Mouse (Mus musculus) testis, adult 2 months (tissue): ENCODE data around the gene Mogs. TPM values are rescaled to one million over a fixed set of nuclear protein-coding genes. Genes with fewer than 3 reads are reported as not detected.
A peak's percentile ranks its signal among the peaks of the same experiment; 100 is the strongest.

Source experiments
- H3K27ac ChIP-seq: fragments of 200-500 bp; 2 replicates; pipeline ENCODE4 v1.5.1; 2012; ENCODE audit warnings: low read depth, low read length; ENCODE audit not compliant: control insufficient read depth, insufficient read depth
- H3K27me3 ChIP-seq: fragments of 200-500 bp; 2 replicates; pipeline ENCODE4 v1.6.1; 2012; ENCODE audit warnings: mild to moderate bottlenecking, low read length, moderate library complexity; ENCODE audit not compliant: control insufficient read depth, insufficient read depth
- H3K36me3 ChIP-seq: fragments of 200-500 bp; 2 replicates; pipeline ENCODE4 v1.6.1; 2012; ENCODE audit warnings: mild to moderate bottlenecking, low read length; ENCODE audit not compliant: control insufficient read depth, insufficient read depth
- H3K4me1 ChIP-seq: fragments of 200-500 bp; 2 replicates; pipeline ENCODE4 v1.6.1; 2012; ENCODE audit warnings: low read length; ENCODE audit not compliant: control insufficient read depth, insufficient read depth
- H3K4me3 ChIP-seq: fragments of 200-500 bp; 2 replicates; pipeline ENCODE4 v1.5.1; 2012; ENCODE audit warnings: low read depth, mild to moderate bottlenecking, low read length, moderate library complexity, mixed read lengths; ENCODE audit not compliant: control insufficient read depth
- CTCF ChIP-seq: fragments of 200-500 bp; IDR thresholded peaks from 2 replicates; pipeline ENCODE4 v1.5.1; 2012; ENCODE audit warnings: low read depth, mild to moderate bottlenecking, inconsistent platforms, low read length, moderate library complexity; ENCODE audit not compliant: control insufficient read depth, insufficient read depth, insufficient replicate concordance
- POLR2A ChIP-seq: fragments of 200-500 bp; IDR thresholded peaks from 2 replicates; pipeline ENCODE4 v1.6.1; 2012; ENCODE audit warnings: low read depth, mild to moderate bottlenecking, inconsistent platforms, low read length, moderate library complexity; ENCODE audit not compliant: control insufficient read depth
- polyA plus RNA-seq: library from polyadenylated mRNA; depleted of rRNA; stranded (reverse); fragments of >200 nt; gene quantifications from 2 replicates; pipeline ENCODE4 v1.2.3, GENCODE M21; 2012

The Mogs gene
- polyA plus RNA-seq, 1 experiment, result 20.7 TPM

DNA sequence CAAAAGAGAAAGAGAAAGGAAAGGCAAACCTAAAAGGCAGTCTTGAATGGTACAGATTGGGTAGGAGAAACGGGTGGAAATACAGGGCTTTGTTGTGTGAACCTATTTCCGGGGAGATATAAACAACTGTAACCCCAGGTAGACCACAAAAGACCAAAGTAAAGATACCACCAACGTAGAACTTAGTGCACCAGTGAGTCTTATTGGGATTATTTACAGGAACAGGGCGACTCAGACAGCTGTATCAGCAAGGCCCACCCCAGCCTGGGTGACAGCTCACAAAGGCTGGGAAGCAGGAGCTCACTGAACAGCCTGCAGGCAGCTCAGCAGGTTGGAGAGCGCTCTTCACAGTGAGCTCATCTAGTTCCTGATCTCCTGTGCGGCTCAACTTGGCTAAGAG lies 19.3 kb upstream of the Mogs start:
- no peak overlapping the region for H3K27ac ChIP-seq
- no peak overlapping the region for H3K4me3 ChIP-seq
- H3K27me3 ChIP-seq, result no peaks in the 10 kb centered on the region
- no peaks in the 10 kb centered on the region for H3K36me3 ChIP-seq
- H3K4me1 ChIP-seq, result peaks cover 4% of the 10 kb centered on the region
- no peak for TF ChIP-seq POLR2A
- TF ChIP-seq CTCF, result no peak

DNA sequence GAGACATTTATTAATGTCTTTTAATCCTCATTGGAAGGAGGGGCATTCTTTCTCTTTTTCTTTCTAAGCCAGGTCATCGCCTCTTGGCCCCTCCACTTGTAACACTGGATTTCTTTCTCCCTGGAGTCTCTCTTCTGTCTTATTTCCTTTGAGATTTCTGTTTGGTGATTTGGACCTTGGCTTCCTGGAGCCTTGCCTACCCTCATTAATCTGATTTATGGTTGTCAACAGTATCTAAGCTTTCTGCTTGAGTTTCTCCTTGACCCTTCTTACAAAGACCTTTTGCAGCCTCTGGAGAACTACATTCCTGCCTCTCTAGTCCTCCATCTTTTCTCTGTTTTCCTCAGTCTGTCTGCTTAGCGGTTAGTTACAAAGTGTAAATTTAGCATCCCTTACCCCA lies 16.9 kb upstream of the Mogs start:
- Histone ChIP-seq H3K36me3 (no peaks in the 10 kb centered on the region), H3K4me1 (peaks cover 18% of the 10 kb centered on the region), H3K27me3 (no peaks in the 10 kb centered on the region), H3K4me3 (no peak overlapping the region), H3K27ac (0 out of 2 replicates have a peak overlapping the region, but pooled peaks have one; percentile 0)
- TF ChIP-seq POLR2A (no peak), CTCF (no peak)

DNA sequence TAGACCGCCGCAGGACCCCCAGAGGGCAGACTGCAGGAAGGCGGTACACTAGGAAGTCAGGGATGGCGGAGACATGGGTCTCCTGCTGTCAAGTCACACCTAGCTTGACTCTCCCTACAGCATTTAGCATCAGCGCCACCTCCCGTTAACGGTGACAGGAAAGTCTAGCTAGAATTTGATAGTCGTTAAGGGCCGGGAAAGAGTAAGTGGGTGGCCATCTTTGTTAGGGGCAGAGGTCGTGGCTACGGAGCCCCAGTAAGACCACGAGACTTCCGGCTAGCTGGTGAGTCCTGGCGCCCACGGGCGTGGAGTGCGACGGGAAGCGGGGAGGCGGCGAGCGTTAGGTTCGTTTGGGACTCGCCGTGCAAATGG lies 14.0 kb upstream of the Mogs start, which contains the start of the genes Ccdc142 and Gm42688:
Gene Ccdc142 (plus strand): TSS at position 286 of the 372 bp plus-strand sequence.
Gene Gm42688 (plus strand): TSS at position 302 of the 372 bp plus-strand sequence.
- no peaks in the 10 kb centered on the region for H3K36me3 ChIP-seq
- H3K4me3 ChIP-seq, result peak within 1 kb of the TSS; percentile 99
- TF ChIP-seq POLR2A (peak; percentile 93), CTCF (peak; percentile 30; the same call in 1 of the 2 replicates)
- no peaks in the 10 kb centered on the region for H3K27me3 ChIP-seq
- H3K27ac ChIP-seq, result peak within 1 kb of the TSS; percentile 97
- H3K4me1 ChIP-seq, result peaks cover 19% of the 10 kb centered on the region

DNA sequence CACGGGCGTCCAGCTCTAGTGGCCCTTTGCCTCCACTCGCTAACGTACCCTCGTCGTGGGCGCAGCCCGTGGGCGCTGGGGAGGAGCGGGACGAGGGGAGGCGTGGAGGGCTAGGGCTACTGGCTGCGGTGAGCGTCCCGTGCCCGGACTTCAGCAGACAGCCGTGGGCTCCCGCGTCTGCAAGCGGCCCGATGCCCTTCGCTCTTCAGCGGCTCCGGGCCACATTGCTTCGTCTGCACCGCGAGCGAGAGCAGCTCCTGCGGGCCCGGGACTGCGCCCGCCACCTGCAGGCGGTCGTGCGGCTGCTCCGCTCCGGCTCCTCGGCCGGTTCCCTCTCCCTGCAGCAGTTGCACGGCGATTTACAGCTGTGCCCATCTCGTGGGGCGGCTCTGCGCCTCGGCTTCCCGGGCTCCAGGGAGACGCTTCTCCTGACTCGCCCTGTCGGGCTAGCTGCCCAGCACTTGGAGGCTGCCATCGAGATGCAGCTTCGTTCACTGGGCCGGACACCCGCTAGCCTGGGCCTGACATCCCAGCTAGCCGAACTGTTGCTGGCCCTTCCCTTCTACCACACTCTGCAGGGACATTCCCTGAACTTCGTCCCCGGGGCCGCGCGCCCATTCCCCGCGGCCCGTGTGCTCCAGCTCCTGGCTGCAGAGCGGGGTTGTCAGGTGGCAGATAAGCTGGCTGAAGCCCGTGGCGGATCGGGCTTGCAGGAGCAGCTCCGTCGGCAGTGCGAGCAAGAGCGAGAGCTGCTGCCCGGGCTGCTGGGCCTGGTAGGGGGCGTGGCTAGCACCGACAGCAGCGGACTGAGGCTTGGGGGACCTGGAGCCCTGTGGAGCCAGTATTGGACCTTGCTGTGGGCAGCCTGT lies 13.4 kb upstream of the Mogs start:
- no peak; the same call in none of the 2 replicates for TF ChIP-seq POLR2A
- TF ChIP-seq CTCF, result no peak; the same call in 1 of the 2 replicates
- Histone ChIP-seq H3K27ac (peak overlapping the region; percentile 97), H3K4me3 (peak overlapping the region; percentile 99)

GRCm38 (mm10) chr6:83103130-83103650 lies 12.1 kb upstream of the Mogs start:
- no peaks in the 10 kb centered on the region for H3K27me3 ChIP-seq
- H3K27ac ChIP-seq, result no peak overlapping the region
- peaks cover 24% of the 10 kb centered on the region for H3K4me1 ChIP-seq
- peak overlapping the region; percentile 99 for H3K4me3 ChIP-seq
- no peak for TF ChIP-seq CTCF
- TF ChIP-seq POLR2A, result no peak
- H3K36me3 ChIP-seq, result no peaks in the 10 kb centered on the region

More for the DNA sequence above, 13.4 kb upstream of the Mogs start:
- no peaks in the 10 kb centered on the region for H3K36me3 ChIP-seq
- H3K27me3 ChIP-seq, result no peaks in the 10 kb centered on the region
- peaks cover 19% of the 10 kb centered on the region for H3K4me1 ChIP-seq

DNA sequence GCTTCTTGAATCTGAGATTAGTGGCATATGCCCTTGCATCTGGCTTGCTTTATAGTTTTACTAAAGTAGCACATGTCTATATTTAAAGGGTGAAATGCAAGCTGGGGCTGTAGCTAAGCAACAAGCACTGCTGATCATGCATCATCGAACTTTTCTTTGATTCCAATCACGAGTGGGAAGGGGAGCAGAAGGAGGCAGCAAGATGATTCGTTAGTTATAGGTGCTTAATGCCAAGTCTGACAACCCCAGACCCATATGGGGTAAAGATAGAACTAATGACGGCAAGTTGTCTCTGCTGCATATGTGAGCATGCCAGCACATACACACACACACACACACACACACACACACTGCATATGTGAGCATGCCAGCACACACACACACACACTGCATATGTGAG lies 11.1 kb upstream of the Mogs start:
- no peak for TF ChIP-seq CTCF
- no peak for TF ChIP-seq POLR2A
- no peak overlapping the region for H3K27ac ChIP-seq
- no peak overlapping the region for H3K4me3 ChIP-seq

More for the DNA sequence above, 11.1 kb upstream of the Mogs start:
- Histone ChIP-seq H3K36me3 (no peaks in the 10 kb centered on the region), H3K4me1 (peaks cover 24% of the 10 kb centered on the region), H3K27me3 (no peaks in the 10 kb centered on the region)
